32 mouse cellular contexts compared by ENCODE assay signal in the genomic region with DNA sequence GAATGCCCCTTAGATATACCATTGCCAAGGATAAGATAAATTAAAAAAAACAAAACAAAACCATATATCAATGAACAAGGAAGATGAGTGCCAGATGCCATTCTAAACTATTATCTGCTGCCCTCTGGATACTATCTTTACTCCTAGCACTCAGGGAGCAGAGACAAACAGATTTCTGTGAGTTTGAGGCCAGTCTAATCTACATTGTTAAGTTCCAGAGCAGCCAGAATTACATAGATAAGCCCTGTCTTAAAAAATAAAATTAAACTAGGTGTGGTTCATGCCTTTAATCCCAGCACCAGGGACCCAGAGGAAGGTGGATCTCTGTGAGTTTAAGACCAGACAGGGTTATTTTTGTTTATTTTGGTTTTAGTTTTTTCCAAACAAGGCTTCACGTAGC.
"Had no signal": no experiment of that assay in that cellular context is flagged by ENCODE, and none has a peak within 500 bp of the region (broad histone marks: within the 10 kb centered on the region; RNA-seq: fewer than 3 reads in every experiment).

No protein-coding gene starts in this region.

- H3K4me3 ChIP-seq: limb, embryonic 10.5 days; limb, embryonic 12.5 days; limb, embryonic 13.5 days; limb, embryonic 15.5 days; liver, embryonic 12.5 days; liver, embryonic 13.5 days; liver, embryonic 15.5 days; lung, embryonic 15.5 days; megakaryocyte, embryonic 14.5 days; midbrain, embryonic 10.5 days; midbrain, embryonic 12.5 days; midbrain, embryonic 13.5 days; midbrain, embryonic 15.5 days; myocyte; neural tube, embryonic 12.5 days; neural tube, embryonic 13.5 days had no signal

- DNase-seq: left cerebral cortex, postnatal 4 days; liver; liver, embryonic 13.5 days; liver, postnatal 0 days; lung, adult 18-20 months; lung, adult 2 months; lung, embryonic 14.5 days; lung, postnatal 10 days; lung, postnatal 14 days; lung, postnatal 36 days; lung, postnatal 4 days; midbrain, embryonic 14.5 days had no signal

- H3K9me3 ChIP-seq: limb, embryonic 10.5 days; limb, embryonic 12.5 days; limb, embryonic 13.5 days; limb, embryonic 15.5 days; liver, embryonic 12.5 days; liver, embryonic 13.5 days; liver, embryonic 15.5 days; lung, embryonic 15.5 days; megakaryocyte, embryonic 14.5 days; midbrain, embryonic 10.5 days; midbrain, embryonic 12.5 days; midbrain, embryonic 13.5 days; midbrain, embryonic 15.5 days; neural tube, embryonic 12.5 days; neural tube, embryonic 13.5 days had no signal

- H3K9ac ChIP-seq: limb, embryonic 12.5 days; limb, embryonic 13.5 days; limb, embryonic 15.5 days; liver, embryonic 12.5 days; liver, embryonic 13.5 days; liver, embryonic 14.5 days; liver, embryonic 15.5 days; liver, postnatal 0 days; lung, embryonic 14.5 days; lung, embryonic 15.5 days; midbrain, embryonic 12.5 days; midbrain, embryonic 13.5 days; midbrain, embryonic 15.5 days; neural tube, embryonic 12.5 days; neural tube, embryonic 13.5 days had no signal

- H3K4me1 ChIP-seq: limb, embryonic 10.5 days; limb, embryonic 12.5 days; limb, embryonic 13.5 days; limb, embryonic 15.5 days; liver, embryonic 12.5 days; liver, embryonic 15.5 days; lung, embryonic 15.5 days; megakaryocyte, embryonic 14.5 days; midbrain, embryonic 10.5 days; midbrain, embryonic 12.5 days; midbrain, embryonic 13.5 days; midbrain, embryonic 15.5 days; neural tube, embryonic 12.5 days; neural tube, embryonic 13.5 days had no signal

- H3K27ac ChIP-seq: limb, embryonic 10.5 days; limb, embryonic 12.5 days; limb, embryonic 13.5 days; limb, embryonic 15.5 days; liver, embryonic 12.5 days; liver, embryonic 13.5 days; liver, embryonic 14.5 days; liver, embryonic 15.5 days; lung, embryonic 15.5 days; macrophage; midbrain, embryonic 10.5 days; midbrain, embryonic 12.5 days; midbrain, embryonic 13.5 days; midbrain, embryonic 15.5 days; neural tube, embryonic 12.5 days; neural tube, embryonic 13.5 days had no signal

- H3K4me2 ChIP-seq: limb, embryonic 12.5 days; limb, embryonic 13.5 days; limb, embryonic 15.5 days; liver, embryonic 11.5 days; liver, embryonic 12.5 days; liver, embryonic 13.5 days; liver, embryonic 15.5 days; lung, embryonic 14.5 days; lung, embryonic 15.5 days; midbrain, embryonic 12.5 days; midbrain, embryonic 13.5 days; midbrain, embryonic 15.5 days; neural tube, embryonic 12.5 days; neural tube, embryonic 13.5 days had no signal

- ATAC-seq: liver, embryonic 12.5 days; liver, postnatal 0 days; lung, postnatal 0 days; midbrain, embryonic 13.5 days; midbrain, embryonic 15.5 days; midbrain, embryonic 16.5 days had no signal

- H3K27me3 ChIP-seq: limb, embryonic 12.5 days; limb, embryonic 13.5 days; limb, embryonic 15.5 days; liver, embryonic 12.5 days; liver, embryonic 13.5 days; liver, embryonic 15.5 days; lung, embryonic 15.5 days; megakaryocyte, embryonic 14.5 days; midbrain, embryonic 12.5 days; midbrain, embryonic 13.5 days; midbrain, embryonic 15.5 days; neural tube, embryonic 12.5 days; neural tube, embryonic 13.5 days had no signal
